Comparison of ENCODE assay signal across 3 mouse cellular contexts in genomic region chr4:98979976-98980375, GRCm38 (mm10). TPM values are rescaled to one million over a fixed set of nuclear protein-coding genes. Genes with fewer than 3 reads are reported as not detected.
"Had no signal": no experiment of that assay in that cellular context is flagged by ENCODE, and none has a peak within 500 bp of the region (broad histone marks: within the 10 kb centered on the region; RNA-seq: fewer than 3 reads in every experiment).

No protein-coding gene starts in this region.

RNA-seq across cellular contexts. Expression of gene Angptl3, which starts 50.8 kb away (rescaled TPM):
- total RNA-seq: hindbrain, postnatal 0 days; layer of hippocampus, adult 18-20 months; layer of hippocampus, postnatal 10 days had no signal
